Mouse (Mus musculus): ENCODE results near the gene Gtpbp2. TPM values are rescaled to one million over a fixed set of nuclear protein-coding genes. Genes with fewer than 3 reads are reported as not detected.
A peak's percentile ranks its signal among the peaks of the same experiment; 100 is the strongest.

The Gtpbp2 gene
- polyA plus RNA-seq, 1 experiment from 2014 or later = 41.3 TPM

GRCm38 (mm10) chr17:46127814-46128493 is 32.9 kb upstream of the Gtpbp2 start:
- H3K4me3 ChIP-seq (replicated peaks) = no peak overlapping the region
- no peaks in the 10 kb centered on the region for H3K27me3 ChIP-seq (replicated peaks)
- H3K36me3 ChIP-seq = peaks cover 76% of the 10 kb centered on the region
- H3K4me2 ChIP-seq = no peak overlapping the region
- ATAC-seq (ENCODE audit: low FRiP score) = no peak
- H3K4me1 ChIP-seq = 0 out of 2 replicates have a peak, but pooled peaks cover 4% of the 10 kb centered on the region
- no peak overlapping the region for H3K9ac ChIP-seq (replicated peaks)
- 89% methylated on average over 6 of the region's 6 CpGs for WGBS
- H3K27ac ChIP-seq (replicated peaks) = no peak overlapping the region
- H3K9me3 ChIP-seq (replicated peaks) = no peaks in the 10 kb centered on the region

GRCm38 (mm10) chr17:46129741-46130498 is 30.9 kb upstream of the Gtpbp2 start:
- ATAC-seq (ENCODE audit: low FRiP score) = no peak
- WGBS = 84% methylated on average over 13 of the region's 13 CpGs

GRCm38 (mm10) chr17:46132058-46132718 is 28.6 kb upstream of the Gtpbp2 start:
- Histone ChIP-seq H3K36me3 (peaks cover 38% of the 10 kb centered on the region), H3K9me3 (replicated peaks) (no peaks in the 10 kb centered on the region), H3K4me1 (0 out of 2 replicates have a peak, but pooled peaks cover 4% of the 10 kb centered on the region), H3K9ac (replicated peaks) (no peak overlapping the region), H3K4me3 (replicated peaks) (no peak overlapping the region), H3K27ac (replicated peaks) (no peak overlapping the region), H3K4me2 (no peak overlapping the region), H3K27me3 (replicated peaks) (no peaks in the 10 kb centered on the region)
- WGBS = 20% methylated on average over 12 of the region's 12 CpGs
- ATAC-seq (ENCODE audit: low FRiP score) = peak; percentile 43; the same call in 1 of the 2 replicates

More at GRCm38 (mm10) chr17:46129741-46130498, 30.9 kb upstream of the Gtpbp2 start:
- Histone ChIP-seq H3K4me2 (no peak overlapping the region), H3K36me3 (peaks cover 59% of the 10 kb centered on the region), H3K9ac (replicated peaks) (no peak overlapping the region), H3K9me3 (replicated peaks) (no peaks in the 10 kb centered on the region), H3K27ac (replicated peaks) (no peak overlapping the region), H3K4me3 (replicated peaks) (no peak overlapping the region), H3K4me1 (0 out of 2 replicates have a peak, but pooled peaks cover 4% of the 10 kb centered on the region), H3K27me3 (replicated peaks) (no peaks in the 10 kb centered on the region)

GRCm38 (mm10) chr17:46132862-46133261 is 28.0 kb upstream of the Gtpbp2 start:
- Histone ChIP-seq H3K4me3 (replicated peaks) (no peak overlapping the region), H3K9ac (replicated peaks) (no peak overlapping the region), H3K27me3 (replicated peaks) (no peaks in the 10 kb centered on the region), H3K4me2 (no peak overlapping the region), H3K9me3 (replicated peaks) (no peaks in the 10 kb centered on the region), H3K27ac (replicated peaks) (no peak overlapping the region), H3K4me1 (0 out of 2 replicates have a peak, but pooled peaks cover 4% of the 10 kb centered on the region), H3K36me3 (peaks cover 32% of the 10 kb centered on the region)
- ATAC-seq (ENCODE audit: low FRiP score) = no peak
- 74% methylated on average over 8 of the region's 8 CpGs for WGBS

GRCm38 (mm10) chr17:46138563-46139236 is 22.1 kb upstream of the Gtpbp2 start:
- WGBS = 81% methylated on average over 8 of the region's 8 CpGs
- ATAC-seq (ENCODE audit: low FRiP score) = no peak

GRCm38 (mm10) chr17:46139872-46140271 is 21.0 kb upstream of the Gtpbp2 start:
- Histone ChIP-seq H3K4me1 (peaks cover 19% of the 10 kb centered on the region), H3K27ac (replicated peaks) (no peak overlapping the region), H3K27me3 (replicated peaks) (no peaks in the 10 kb centered on the region), H3K4me3 (replicated peaks) (no peak overlapping the region), H3K36me3 (peaks cover 2% of the 10 kb centered on the region; the same call in 1 of the 2 replicates), H3K4me2 (no peak overlapping the region), H3K9ac (replicated peaks) (no peak overlapping the region), H3K9me3 (replicated peaks) (no peaks in the 10 kb centered on the region)
- 94% methylated on average over 3 of the region's 3 CpGs for WGBS
- ATAC-seq (ENCODE audit: low FRiP score) = no peak

More at GRCm38 (mm10) chr17:46138563-46139236, 22.1 kb upstream of the Gtpbp2 start:
- no peak overlapping the region for H3K27ac ChIP-seq (replicated peaks)
- H3K9me3 ChIP-seq (replicated peaks) = no peaks in the 10 kb centered on the region
- no peak overlapping the region for H3K4me2 ChIP-seq
- peaks cover 10% of the 10 kb centered on the region for H3K4me1 ChIP-seq
- H3K4me3 ChIP-seq (replicated peaks) = no peak overlapping the region
- H3K9ac ChIP-seq (replicated peaks) = no peak overlapping the region
- H3K27me3 ChIP-seq (replicated peaks) = no peaks in the 10 kb centered on the region
- peaks cover 5% of the 10 kb centered on the region; the same call in 1 of the 2 replicates for H3K36me3 ChIP-seq

- Histone ChIP-seq H3K9me3 (replicated peaks) (no peaks in the 10 kb centered on the region), H3K4me3 (replicated peaks) (peak within 1 kb of the TSS; percentile 53), H3K27me3 (replicated peaks) (no peaks in the 10 kb centered on the region), H3K4me1 (peaks cover 19% of the 10 kb centered on the region), H3K36me3 (peaks cover 31% of the 10 kb centered on the region), H3K9ac (replicated peaks) (peak within 1 kb of the TSS; percentile 65), H3K4me2 (peak within 1 kb of the TSS; percentile 80), H3K27ac (replicated peaks) (peak within 1 kb of the TSS; percentile 54)
- WGBS = 7% methylated on average over 37 of the region's 37 CpGs
- ATAC-seq (ENCODE audit: low FRiP score) = peak; percentile 94
Measured at GRCm38 (mm10) chr17:46143578-46144423, 17.0 kb upstream of the Gtpbp2 start, which contains the start of gene Rsph9. Rsph9 (minus strand) TSS chr17:46144216.

- H3K9ac ChIP-seq (replicated peaks) = peak within 1 kb of the TSS; percentile 62
- ATAC-seq (ENCODE audit: low FRiP score) = peak; percentile 88
Measured at GRCm38 (mm10) chr17:46152847-46153782, 7.7 kb upstream of the Gtpbp2 start, which contains the start of gene Mad2l1bp. Mad2l1bp (minus strand) TSS chr17:46153553.

GRCm38 (mm10) chr17:46154336-46154735 is 6.5 kb upstream of the Gtpbp2 start:
- Histone ChIP-seq H3K27me3 (replicated peaks) (no peaks in the 10 kb centered on the region), H3K4me2 (no peak overlapping the region), H3K4me3 (replicated peaks) (no peak overlapping the region), H3K36me3 (no peaks in the 10 kb centered on the region), H3K27ac (replicated peaks) (no peak overlapping the region), H3K4me1 (peaks cover 14% of the 10 kb centered on the region), H3K9ac (replicated peaks) (no peak overlapping the region), H3K9me3 (replicated peaks) (no peaks in the 10 kb centered on the region)
- 95% methylated on average over 3 of the region's 3 CpGs for WGBS
- no peak for ATAC-seq (ENCODE audit: low FRiP score)

More at GRCm38 (mm10) chr17:46152847-46153782, 7.7 kb upstream of the Gtpbp2 start, which contains the start of gene Mad2l1bp:
- Histone ChIP-seq H3K27ac (replicated peaks) (peak within 1 kb of the TSS; percentile 75), H3K36me3 (peaks cover 10% of the 10 kb centered on the region), H3K9me3 (replicated peaks) (no peaks in the 10 kb centered on the region), H3K4me3 (replicated peaks) (peak within 1 kb of the TSS; percentile 63), H3K4me1 (peaks cover 14% of the 10 kb centered on the region), H3K4me2 (peak within 1 kb of the TSS; percentile 78), H3K27me3 (replicated peaks) (no peaks in the 10 kb centered on the region)
- 6% methylated on average over 33 of the region's 33 CpGs for WGBS

Measured in neural tube, embryonic 15.5 days (tissue).